Mouse (Mus musculus) liver (tissue): ENCODE measurements at regions not wholly inside any gene's neighbourhood (a gene's known extent, or its start where the extent isn't known, plus 50 kb on each side); places are given as distances from the start of the nearest gene placed in this dataset.

ENCODE experiments used
- DNase-seq: peaks from one replicate; pipeline ENCODE4 v3.0.0-alpha.2; 2020; ENCODE audit warnings: mixed read lengths

DNA sequence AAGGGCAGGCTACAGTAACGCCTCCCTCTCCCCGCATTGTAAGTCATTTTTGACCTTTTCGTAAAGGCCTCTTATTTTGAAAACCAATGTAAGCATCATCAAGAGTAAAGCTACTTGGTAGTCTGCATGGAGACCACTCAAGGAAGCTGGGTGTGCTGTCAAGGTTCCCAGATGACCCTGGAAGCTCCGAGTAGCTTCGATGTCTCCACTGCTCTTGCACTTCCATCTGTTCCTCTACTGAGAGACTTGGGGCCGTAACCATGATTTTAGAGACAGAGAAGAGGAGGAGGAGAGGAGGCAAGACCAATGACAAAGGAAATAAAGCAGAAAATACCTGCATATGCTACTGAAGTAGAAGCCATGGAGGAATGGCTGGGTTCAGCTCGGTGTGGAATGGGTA is 256.0 kb downstream of the Gm11361 start:
- DNase-seq, result no peak

DNA sequence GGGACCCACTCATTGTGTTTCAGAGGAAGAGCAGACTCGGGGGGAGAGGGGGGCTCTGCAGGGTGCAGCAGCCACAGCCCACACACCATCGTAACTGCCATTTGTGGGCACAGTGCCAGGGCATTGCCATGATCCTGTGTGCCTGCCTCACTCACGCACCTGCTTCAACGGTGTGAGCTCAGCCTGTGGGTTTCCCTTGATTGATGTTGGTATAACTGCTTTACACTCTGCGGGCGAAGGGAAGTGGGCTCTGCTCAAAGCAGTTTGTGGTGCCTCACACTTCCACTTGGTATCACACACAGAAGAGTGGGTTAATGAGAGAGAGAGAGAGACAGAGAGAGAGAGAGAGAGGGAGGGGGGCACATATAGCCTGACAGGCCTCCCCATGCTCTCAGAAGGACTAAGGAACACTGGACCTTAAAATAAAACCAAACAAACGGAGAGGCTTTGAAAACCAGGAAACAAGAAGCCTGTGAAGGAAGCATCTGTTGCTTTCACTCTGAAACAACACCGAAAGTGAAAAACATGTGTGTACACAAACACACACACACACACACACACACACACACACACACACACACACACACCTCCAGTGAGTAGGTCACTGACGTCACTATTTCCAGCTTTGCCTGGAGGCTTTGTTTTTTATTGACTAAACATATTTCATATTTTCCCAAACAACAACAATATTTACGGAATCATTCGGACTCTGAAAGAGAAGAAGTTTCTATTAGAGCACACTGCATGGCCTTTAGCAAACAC is 255.4 kb downstream of the Gm11361 start:
- DNase-seq, result peak; percentile 13

DNA sequence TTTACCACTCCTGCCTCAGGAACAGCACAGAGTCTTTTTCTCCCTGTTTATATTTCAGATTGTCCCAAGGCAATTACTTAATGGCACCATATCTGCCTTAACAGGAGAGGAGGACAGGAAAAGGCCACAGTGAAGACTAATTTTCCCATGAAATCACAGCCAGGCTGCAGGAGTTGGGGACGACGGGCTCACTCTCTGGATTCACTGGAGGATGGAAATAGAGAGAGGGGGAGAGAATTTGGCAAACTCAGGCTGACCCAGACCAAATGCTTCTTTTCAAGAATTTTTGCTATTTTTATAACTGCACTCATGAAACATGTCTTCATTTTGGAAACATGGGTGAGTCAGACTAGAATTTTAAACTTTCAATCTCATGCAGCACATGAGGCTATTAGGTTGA is 250.9 kb downstream of the Gm11361 start:
- DNase-seq, result no peak

DNA sequence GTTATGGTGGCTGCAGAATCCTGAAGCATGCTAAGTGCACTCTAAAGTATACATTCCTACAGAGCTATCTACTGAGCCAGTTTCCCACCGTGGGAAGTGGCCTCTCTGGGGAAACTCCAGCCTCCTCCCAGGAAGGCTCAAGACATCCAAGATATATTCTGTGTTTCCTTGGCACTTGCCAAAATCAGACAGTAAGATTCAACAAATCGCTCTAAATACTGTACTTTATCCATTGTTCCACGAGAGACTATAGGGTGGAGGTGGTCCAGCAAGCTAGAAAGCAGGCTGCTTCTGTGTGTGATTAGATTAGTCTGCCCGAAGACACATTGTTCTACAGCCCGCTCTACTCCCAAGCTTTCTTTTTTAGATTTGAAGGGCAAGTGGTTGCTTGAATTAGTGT is 250.5 kb downstream of the Gm11361 start:
- no peak for DNase-seq

DNA sequence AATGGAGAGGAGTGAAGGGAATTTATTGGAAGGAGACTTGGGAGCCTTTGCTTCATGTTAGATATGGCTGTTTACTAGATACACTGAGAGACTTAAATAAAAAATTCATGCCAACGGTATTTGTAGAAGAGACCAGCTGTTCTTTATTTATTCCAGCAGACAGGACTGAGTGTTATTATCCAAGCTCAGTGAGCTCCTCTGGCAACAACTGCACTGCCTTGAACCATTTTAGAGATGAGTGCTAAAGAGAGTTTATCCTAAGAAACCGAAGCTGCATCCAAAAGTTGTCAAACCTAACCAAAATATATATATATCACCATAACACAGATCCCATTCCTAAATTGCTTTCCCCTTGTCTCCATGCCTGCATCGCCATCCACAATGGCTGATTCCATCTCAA is 247.0 kb downstream of the Gm11361 start:
- DNase-seq, result no peak

DNA sequence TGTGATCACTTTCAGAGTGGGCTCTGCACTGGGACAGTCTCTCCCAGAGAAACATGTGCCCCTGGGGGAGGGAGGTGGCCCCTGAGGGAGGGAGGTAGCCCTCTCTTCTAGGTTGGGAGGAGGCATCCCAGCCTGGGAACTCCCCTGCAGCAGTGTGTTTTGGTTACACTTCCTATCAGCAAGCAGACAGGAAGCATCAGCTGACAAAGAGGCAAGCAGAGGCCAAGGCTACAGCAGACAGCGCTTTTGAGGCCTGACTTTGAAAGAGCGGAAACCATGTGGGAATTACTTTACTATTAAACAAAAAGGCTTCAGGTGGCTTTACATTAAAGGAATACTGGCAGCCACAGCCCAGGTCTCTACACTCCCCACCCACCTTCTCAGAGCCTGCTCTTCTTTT is 244.8 kb downstream of the Gm11361 start:
- DNase-seq, result peak; percentile 37

DNA sequence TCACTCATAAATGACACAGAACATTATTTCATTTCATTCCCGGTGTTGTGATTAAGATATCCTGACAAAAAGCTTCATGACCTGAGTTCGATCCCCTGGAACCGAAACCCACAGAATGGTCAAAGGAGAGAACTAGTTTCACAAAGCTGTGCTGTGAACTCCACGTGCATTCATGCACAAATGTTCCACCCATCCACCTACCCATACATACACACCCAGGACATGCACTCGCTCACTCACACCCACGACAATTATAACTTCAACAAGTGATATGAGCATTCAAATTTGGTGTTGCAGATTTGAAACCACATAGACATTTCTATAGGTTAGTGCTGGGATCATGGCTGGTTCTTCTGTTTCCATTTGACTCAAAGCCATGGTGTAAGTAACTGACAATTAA is 243.4 kb downstream of the Gm11361 start:
- no peak for DNase-seq

DNA sequence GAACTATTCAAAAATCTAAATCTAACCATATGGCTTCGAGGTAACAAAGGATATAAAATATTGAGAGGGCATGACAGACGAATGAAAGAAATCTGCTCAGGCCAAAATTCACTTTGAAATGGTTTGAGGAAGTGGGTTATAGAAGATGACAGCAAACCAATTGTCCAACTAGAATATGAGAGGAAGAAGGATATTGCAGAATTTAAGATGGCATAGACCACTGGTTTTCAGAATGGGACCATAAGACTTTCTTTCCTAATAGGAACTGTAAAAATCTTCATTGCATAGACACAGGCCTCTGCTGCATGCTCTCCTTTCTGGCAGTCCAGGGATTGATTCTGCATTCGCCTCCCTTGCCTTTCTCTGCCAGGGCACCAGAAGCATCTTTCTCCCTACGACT is 240.2 kb downstream of the Gm11361 start:
- DNase-seq, result no peak

DNA sequence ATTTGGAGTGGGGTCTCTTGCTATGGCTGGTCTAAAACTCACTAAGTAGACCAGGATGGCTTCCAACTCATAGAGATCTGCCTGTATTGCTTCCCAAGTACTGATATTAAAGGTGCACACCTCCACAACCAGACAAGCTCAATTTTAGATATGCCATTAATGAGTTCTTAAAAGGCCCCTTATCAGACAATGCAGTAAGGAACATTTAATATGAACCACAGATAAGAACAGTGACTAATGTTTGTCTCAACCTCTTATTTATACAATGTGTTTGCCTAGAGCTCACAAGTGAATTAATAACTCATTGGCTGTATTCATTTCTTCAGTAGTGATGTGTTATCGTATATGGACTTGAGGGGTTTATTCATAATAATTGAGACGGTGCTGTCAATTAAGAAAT is 234.7 kb downstream of the Gm11361 start:
- DNase-seq, result no peak

DNA sequence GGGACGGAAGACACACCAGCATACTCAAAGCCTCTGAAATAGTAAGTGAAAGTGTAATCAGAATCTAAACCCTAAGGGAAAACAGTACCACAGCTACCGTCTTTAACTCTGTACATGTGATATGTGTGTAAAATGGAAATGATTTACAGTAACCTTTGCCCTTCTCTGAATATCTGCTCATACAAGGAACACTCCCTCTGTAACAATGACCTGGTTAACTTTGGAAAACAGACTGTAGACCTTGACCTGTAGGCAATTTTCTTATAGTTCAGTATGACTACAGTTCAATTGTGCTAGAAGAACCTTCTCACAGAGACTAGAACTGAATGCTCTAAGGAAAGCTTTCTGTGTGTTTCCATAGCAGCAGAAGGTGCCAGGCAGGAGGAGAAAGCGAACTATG is 226.4 kb downstream of the Gm11361 start:
- no peak for DNase-seq

DNA sequence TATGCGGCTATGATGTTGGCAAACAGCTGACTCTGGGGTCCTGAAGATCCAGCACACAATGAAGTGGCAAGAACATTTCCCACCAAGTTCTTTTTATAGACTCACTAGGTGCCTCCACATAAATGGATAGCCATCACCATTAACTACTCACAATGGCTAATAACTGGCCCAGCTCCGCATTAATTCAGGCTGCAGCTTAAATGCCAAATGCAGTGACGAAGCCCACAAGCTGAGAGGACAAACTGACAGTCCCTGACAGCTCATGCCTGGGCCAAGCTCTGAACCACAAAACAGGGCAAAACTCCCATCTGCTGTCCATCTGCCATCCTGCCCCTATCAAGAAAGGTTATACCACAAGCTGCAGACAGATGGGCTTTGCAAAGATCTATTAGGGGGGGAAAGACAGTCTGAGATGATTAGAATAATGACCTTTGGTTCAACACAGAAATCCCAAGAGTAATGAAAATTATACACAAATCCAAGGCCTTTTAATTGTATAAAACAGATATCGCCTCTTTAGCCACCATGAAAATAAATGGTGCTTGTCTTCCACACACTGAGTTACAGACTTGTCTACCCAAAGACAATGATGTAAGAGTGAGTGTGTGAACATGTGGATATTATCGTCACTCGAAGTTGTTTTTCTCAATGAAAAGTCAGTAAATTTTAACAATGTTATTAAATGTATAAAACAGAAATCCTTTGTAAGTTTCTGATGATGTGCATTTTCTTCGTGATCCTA is 224.1 kb downstream of the Gm11361 start:
- DNase-seq, result no peak

DNA sequence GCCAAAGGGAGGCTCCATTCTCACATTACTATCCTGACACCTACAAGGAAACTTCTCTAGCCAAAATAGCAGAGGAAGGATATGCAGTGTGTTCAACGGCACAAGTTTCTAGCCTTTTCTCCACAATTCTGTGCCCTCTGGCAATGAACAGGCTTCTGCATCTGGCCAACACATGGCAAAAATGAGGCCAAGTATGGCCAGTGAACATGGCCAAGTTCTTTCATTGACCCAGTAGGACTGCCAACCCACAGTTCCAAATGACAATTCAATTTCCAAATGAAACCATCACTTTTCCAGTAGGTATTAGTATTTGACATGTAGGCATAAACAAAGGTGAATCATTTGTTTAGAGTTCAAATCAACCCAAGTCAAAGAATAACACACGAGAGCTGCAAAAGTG is 208.8 kb downstream of the Gm11361 start:
- DNase-seq, result no peak

DNA sequence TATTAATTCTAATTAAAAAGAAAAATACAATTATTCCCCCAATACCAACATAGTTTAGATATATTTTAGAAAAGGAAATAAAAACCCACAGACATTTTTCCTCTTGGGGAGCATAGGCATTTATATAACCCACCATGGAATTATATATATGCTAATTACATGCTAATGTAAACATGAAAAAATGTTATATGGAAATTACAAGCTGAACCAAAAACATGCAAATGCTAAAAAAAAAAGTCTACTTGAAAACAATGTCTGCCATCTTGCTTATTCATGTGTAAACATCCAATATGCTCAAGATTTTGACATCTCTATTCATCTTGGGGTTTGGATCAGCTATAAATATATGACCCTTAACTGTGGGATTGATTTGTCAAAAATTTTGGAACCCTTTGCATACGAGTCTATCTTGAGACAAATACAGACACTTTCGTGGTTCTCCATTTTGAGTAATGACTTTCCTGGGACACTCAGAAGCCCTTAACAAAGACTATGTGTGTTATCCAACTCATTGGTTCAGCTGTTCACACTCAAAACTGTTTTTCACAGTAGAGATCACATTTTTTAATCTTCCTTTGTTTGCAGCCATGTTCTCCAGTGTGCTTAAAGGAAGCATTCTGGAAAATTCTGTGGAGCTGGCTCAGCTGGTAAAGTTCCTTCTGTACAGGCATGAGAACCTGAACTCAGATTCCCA is 208.0 kb downstream of the Gm11361 start:
- DNase-seq, result no peak

DNA sequence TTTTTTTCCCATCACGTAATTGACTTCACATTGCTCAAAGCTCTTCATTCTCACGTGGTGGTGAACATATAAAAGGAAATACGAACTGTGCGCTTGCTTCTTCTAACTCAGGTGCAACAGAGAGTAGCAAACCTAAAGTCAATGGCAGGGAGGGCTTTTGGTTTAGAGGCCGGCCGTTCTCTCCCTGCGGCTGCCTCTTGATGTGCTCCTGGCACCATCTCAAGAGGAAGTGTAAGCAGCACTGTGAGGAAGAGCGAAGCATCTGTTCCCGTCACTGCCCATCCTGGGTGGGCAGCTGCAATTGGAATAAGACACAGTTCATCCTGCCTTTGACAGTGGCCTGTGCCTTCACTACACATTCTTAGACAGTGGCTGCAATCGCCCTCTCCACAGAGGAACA is 204.0 kb downstream of the Gm11361 start:
- DNase-seq, result no peak

DNA sequence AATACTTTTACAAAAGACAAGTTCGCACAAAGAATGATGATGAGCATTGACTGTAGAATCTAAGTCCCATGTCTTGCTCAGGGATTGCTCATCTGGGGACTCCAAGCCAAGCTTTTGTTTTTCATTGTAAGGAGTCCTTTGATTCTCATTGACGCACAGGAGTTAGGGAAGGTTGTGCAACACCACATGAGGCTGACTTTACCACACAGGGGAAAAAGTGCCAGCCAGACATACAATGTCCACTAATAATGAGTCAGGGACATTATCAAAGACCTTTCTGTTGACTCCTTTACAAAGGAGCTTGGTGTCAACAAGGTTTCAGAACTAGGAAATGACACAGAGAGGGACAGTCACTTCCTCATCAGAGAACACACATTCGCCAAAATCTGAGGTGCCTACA is 200.1 kb downstream of the Gm11361 start:
- DNase-seq, result no peak

DNA sequence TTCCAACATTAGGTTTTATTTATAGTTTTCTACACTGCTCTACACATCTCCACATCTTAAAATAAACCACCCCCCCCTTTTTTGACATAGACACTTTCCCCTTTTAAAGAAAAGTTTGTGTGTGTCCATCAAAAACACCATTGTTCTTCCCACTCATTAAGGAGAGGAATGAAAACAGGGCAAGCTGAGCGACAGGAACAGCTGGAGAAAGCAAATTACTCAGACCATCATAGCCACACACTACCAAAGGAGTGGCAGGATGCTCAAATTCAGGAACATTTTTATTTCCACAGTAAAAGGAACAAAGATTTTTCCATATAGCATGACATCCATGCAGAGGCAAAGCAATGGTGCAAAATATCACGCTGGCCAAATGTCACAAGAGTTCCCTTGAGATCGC is 198.6 kb downstream of the Gm11361 start:
- DNase-seq, result no peak

DNA sequence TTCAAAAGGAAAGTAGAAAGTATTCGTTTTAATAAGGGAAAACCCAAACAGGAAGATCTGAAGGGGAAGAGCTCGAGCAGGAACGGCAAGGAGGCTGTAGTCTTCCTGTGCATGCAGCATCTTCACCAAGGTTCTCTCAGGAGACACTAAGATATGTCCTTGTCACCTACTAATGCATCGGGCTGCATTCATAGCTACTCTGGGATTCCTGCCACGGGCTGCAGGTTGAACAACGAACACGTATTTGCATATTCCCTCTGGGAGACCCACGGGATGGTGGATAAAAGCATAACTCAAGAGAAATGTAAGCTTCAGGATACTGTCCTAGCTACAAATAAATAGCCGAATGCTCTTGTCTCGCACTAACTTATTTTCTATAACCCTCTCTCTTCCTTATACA is 197.7 kb downstream of the Gm11361 start:
- no peak for DNase-seq

DNA sequence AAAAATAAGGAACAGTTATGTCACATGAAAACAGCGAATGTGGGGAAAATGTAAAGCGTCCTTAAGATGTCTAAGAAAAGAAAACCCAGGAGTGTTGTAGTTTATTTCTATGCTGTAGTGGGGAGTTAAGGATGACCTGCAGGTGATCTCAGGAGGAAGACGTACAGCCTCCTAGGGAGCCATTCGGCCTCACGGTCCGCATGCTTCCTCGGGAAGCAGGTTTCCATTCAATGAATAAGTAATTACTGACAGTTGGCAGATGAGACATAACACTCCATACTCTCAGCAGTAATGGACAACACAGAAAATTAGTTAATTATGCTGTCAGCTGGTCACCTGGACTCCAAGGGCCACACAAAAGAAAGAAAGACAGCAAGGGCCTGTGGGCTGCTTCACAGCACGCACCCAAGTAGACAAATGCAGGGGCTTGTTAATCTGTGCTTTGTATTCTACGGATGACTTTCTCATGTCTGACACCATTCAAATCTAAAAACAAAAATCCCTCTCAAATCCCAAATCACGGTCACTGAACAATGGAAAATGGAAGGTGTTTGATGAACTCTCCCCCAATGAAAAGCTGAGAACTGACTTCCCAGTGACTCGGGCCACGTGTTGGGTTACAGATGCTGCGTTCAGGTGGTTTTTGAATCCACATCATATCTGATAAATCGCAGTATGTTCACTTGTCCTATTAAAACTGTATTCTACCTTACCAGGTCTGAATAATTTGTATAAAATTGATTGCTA is 193.5 kb downstream of the Gm11361 start:
- no peak for DNase-seq

DNA sequence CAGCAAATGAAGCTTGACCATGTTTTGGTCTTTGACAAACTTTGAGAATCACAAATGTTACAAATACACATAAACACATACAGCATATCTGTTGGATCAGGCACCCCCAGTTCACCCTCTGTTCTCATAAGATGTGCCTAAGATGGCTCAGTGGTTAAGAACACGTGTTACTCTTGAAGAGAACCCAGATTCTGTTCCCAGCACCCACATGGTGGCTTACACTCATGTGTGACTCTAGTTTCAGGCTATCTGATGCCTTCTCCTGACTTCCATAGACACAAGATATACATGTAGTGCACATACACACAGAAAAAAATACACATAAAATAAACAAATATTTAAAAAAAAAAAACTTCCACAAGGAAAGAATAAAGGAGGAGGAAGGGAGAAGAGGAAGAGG is 191.7 kb downstream of the Gm11361 start:
- no peak for DNase-seq

DNA sequence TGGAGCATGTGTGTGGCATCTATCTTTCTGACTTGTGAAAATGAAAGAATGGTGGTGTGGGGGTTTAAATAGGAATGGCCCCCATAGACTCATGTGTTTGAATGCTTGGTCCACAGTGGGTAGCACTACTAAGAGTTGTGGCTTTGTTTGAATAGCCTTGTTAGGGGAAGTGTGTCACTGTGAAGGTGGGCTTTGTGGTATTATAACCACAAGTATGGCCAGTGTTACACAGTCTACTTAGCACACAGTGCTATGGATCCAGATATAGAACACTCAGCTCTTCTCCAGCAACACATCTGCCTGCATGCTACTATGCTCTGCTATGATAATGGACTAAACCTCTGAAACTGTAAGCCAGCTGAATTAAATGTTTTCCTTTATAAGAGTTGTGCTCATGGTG is 184.9 kb downstream of the Gm11361 start:
- no peak for DNase-seq

DNA sequence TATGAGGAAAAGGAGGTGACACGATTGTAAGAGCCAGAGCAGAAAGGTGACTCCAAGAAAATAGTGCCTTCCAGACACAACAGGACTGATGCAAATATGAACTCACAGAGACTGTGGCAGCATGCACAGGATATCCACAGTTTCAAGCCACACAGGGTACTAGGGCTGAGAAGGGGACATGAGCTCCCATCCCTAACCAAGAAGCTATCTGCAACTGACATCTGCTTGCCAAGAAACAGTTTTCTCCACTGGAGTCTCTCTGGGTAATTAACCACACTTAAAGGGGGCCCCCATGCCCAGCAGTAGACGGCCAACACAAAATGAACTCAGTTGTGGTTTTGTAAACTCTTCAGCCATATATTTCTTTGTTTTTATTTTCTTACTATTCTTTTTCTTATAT is 176.1 kb downstream of the Gm11361 start:
- no peak for DNase-seq

DNA sequence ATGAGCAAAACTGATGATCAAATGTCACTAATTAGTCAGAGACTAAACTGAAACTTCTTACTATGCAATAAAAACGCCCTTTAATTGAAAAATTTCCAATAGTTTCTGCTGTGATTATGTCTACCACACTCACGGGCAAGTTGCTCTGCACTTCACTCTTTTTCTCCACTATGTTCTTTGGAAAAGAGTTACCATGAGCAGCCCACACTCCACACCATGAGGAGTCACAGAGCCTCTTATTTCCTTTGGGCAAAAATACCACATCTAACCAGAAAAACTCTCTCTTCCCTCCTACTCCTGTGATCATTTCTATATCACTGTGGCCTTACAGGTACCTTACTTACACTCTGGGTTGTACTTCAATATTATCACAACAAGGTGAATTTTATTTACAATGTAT is 174.7 kb downstream of the Gm11361 start:
- no peak for DNase-seq

DNA sequence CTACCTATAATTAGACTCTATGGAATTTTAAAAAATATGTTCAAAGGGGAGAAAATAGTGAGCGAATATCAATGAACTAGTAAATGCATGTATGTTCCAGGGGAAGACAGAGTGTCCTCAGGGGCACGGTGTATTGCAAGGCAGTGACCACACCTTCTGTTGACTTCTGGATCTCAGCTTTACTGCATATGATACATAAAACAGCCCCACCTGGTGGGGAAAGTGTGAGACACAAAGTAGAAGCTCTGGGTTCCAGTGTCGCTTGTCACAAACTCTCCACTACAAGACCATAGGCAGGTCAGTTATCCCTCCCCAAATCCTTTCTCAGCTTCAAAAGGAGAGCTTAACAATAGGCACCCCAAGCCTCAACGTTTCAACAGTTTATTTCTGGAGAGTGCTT is 168.8 kb downstream of the Gm11361 start:
- no peak for DNase-seq
